Comparison of ENCODE assay signal across 17 mouse cellular contexts in genomic region chr10:24718058-24718457, GRCm38 (mm10). TPM values are rescaled to one million over a fixed set of nuclear protein-coding genes. Genes with fewer than 3 reads are reported as not detected.
DNase-seq lines count a peak whose midpoint lies in the region; ATAC-seq lines count a peak whose summit lies in the region.
"Had no signal": no experiment of that assay in that cellular context is flagged by ENCODE, and none has a peak within 500 bp of the region (broad histone marks: within the 10 kb centered on the region; RNA-seq: fewer than 3 reads in every experiment).

No protein-coding gene starts in this region.

- H3K4me1 ChIP-seq in embryonic facial prominence, embryonic 13.5 days = no peaks in the 10 kb centered on the region
- H3K4me1 ChIP-seq in embryonic facial prominence, embryonic 10.5 days = no peaks in the 10 kb centered on the region
- no peaks in the 10 kb centered on the region for H3K4me1 ChIP-seq in hindbrain, embryonic 14.5 days (replicated peaks; ENCODE audit: control insufficient read depth, insufficient read depth, low read length)
- 0 out of 2 replicates have a peak, but pooled peaks cover 3% of the 10 kb centered on the region for H3K4me1 ChIP-seq in hindbrain, embryonic 10.5 days (replicated peaks)
- H3K4me1 ChIP-seq: lung, embryonic 15.5 days had no signal

- peaks cover 14% of the 10 kb centered on the region for H3K27me3 ChIP-seq in embryonic facial prominence, embryonic 13.5 days
- H3K27me3 ChIP-seq in embryonic facial prominence, embryonic 10.5 days (replicated peaks; ENCODE audit: low read depth, poor library complexity, severe bottlenecking) = peaks cover 17% of the 10 kb centered on the region
- no peaks in the 10 kb centered on the region for H3K27me3 ChIP-seq in hindbrain, embryonic 14.5 days (ENCODE audit: control insufficient read depth, insufficient read depth, low read length)
- peaks cover 10% of the 10 kb centered on the region for H3K27me3 ChIP-seq in hindbrain, embryonic 10.5 days (ENCODE audit: insufficient read depth, poor library complexity, severe bottlenecking)
- H3K27me3 ChIP-seq: lung, embryonic 15.5 days had no signal

- peak overlapping the region; percentile 11; the same call in 1 of the 2 replicates for H3K4me2 ChIP-seq in embryonic facial prominence, embryonic 13.5 days
- peak overlapping the region; percentile 19; the same call in 1 of the 2 replicates for H3K4me2 ChIP-seq in hindbrain, embryonic 14.5 days (replicated peaks)
- H3K4me2 ChIP-seq: lung, embryonic 15.5 days had no signal

- no peaks in the 10 kb centered on the region for H3K36me3 ChIP-seq in embryonic facial prominence, embryonic 13.5 days
- no peaks in the 10 kb centered on the region for H3K36me3 ChIP-seq in embryonic facial prominence, embryonic 10.5 days (replicated peaks)
- H3K36me3 ChIP-seq in hindbrain, embryonic 14.5 days (replicated peaks; ENCODE audit: control insufficient read depth, insufficient read depth) = no peaks in the 10 kb centered on the region
- no peaks in the 10 kb centered on the region for H3K36me3 ChIP-seq in hindbrain, embryonic 10.5 days
- H3K36me3 ChIP-seq: lung, embryonic 15.5 days had no signal

- no peaks in the 10 kb centered on the region for H3K9me3 ChIP-seq in embryonic facial prominence, embryonic 13.5 days
- H3K9me3 ChIP-seq in embryonic facial prominence, embryonic 10.5 days = no peaks in the 10 kb centered on the region
- no peaks in the 10 kb centered on the region for H3K9me3 ChIP-seq in hindbrain, embryonic 14.5 days (ENCODE audit: control insufficient read depth, low read length)
- H3K9me3 ChIP-seq in hindbrain, embryonic 10.5 days = no peaks in the 10 kb centered on the region
- H3K9me3 ChIP-seq: lung, embryonic 15.5 days had no signal

- no peak overlapping the region for H3K27ac ChIP-seq in embryonic facial prominence, embryonic 13.5 days
- no peak overlapping the region for H3K27ac ChIP-seq in embryonic facial prominence, embryonic 10.5 days (replicated peaks)
- H3K27ac ChIP-seq in hindbrain, embryonic 14.5 days = no peak overlapping the region
- H3K27ac ChIP-seq in hindbrain, embryonic 10.5 days = no peak overlapping the region
- H3K27ac ChIP-seq: lung, embryonic 15.5 days had no signal

- no peak overlapping the region for H3K9ac ChIP-seq in embryonic facial prominence, embryonic 13.5 days
- H3K9ac ChIP-seq in hindbrain, embryonic 14.5 days = no peak overlapping the region
- H3K9ac ChIP-seq: lung, embryonic 15.5 days had no signal

- no peak for ATAC-seq in embryonic facial prominence, embryonic 13.5 days (ENCODE audit: insufficient number of reproducible peaks, insufficient read depth, low FRiP score, low TSS enrichment, low read depth)
- no peak for ATAC-seq in hindbrain, embryonic 14.5 days (ENCODE audit: low FRiP score)
- peak; percentile 49; the same call in 1 of the 2 replicates for ATAC-seq in megakaryocyte-erythroid progenitor cell, adult 5-6 weeks (replicated peaks; ENCODE audit: low FRiP score, low TSS enrichment, poor library complexity, severe bottlenecking)
- ATAC-seq: intestine, embryonic 16.5 days had no signal

- H3K4me3 ChIP-seq in embryonic facial prominence, embryonic 13.5 days = no peak overlapping the region
- H3K4me3 ChIP-seq in embryonic facial prominence, embryonic 10.5 days = no peak overlapping the region
- H3K4me3 ChIP-seq in hindbrain, embryonic 14.5 days (replicated peaks; ENCODE audit: low read length) = no peak overlapping the region
- H3K4me3 ChIP-seq in hindbrain, embryonic 10.5 days = no peak overlapping the region
- H3K4me3 ChIP-seq: lung, embryonic 15.5 days had no signal

- DNase-seq in embryonic facial prominence, embryonic 10.5 days (ENCODE audit: low spot score) = no peak
- no peak for DNase-seq in hindbrain, embryonic 14.5 days (ENCODE audit: low spot score)
- DNase-seq in hindbrain, embryonic 10.5 days (ENCODE audit: low spot score) = no peak
- peak; percentile 52 for DNase-seq in Muller cell, postnatal 12 days (ENCODE audit: inconsistent ontology term)
- DNase-seq in testis, postnatal 10 days (ENCODE audit: low spot score) = no peak
- no peak for DNase-seq in spleen, adult 12 weeks (ENCODE audit: low spot score)
- DNase-seq: adrenal gland, postnatal 25 days; cerebellum, adult 9-11 months; embryo, embryonic 11 days; heart, adult 18-20 months; heart, postnatal 14 days; kidney, postnatal 14 days; layer of hippocampus, postnatal 36 days had no signal

- WGBS in embryonic facial prominence, embryonic 13.5 days = 39% methylated on average over 14 of the region's 14 CpGs
- 46% methylated on average over 14 of the region's 14 CpGs for WGBS in embryonic facial prominence, embryonic 10.5 days
- 53% methylated on average over 14 of the region's 14 CpGs for WGBS in hindbrain, embryonic 14.5 days
- WGBS in hindbrain, embryonic 10.5 days = 58% methylated on average over 14 of the region's 14 CpGs

RNA-seq across cellular contexts. Expression of gene Enpp1, which starts 6.1 kb away (rescaled TPM):
- 3.2 and 5.1 TPM in 2 replicates for polyA plus RNA-seq in embryonic facial prominence, embryonic 13.5 days (2015; fragmentation: Nextera tagmentation; extraction: Ambion mirVana)
- polyA plus RNA-seq in embryonic facial prominence, embryonic 10.5 days (2016; fragmentation: Nextera tagmentation; extraction: Ambion mirVana) = 0.62 and 1.0 TPM in 2 replicates
- polyA plus RNA-seq in hindbrain, embryonic 14.5 days (2014; fragmentation: Nextera tagmentation; extraction: Ambion mirVana) = 5.5 and 7.0 TPM in 2 replicates
- polyA plus RNA-seq in hindbrain, embryonic 10.5 days (2016; fragmentation: Nextera tagmentation; extraction: Ambion mirVana) = 0.44 and 0.52 TPM in 2 replicates
- 4.7 and 11.8 TPM in 2 replicates for total RNA-seq in megakaryocyte-erythroid progenitor cell, adult 5-6 weeks (2014; fragmentation: Nextera tagmentation)
- total RNA-seq in megakaryocyte-erythroid progenitor cell, adult 5-6 weeks (2017) = 3.7 and 9.6 TPM in 2 replicates
